Mouse (Mus musculus) G1E-ER4 (cell line): ENCODE results near the gene Ndufb10. TPM values are rescaled to one million over a fixed set of nuclear protein-coding genes. Genes with fewer than 3 reads are reported as not detected.

Experiments used
- GATA1 ChIP-seq: IDR thresholded peaks from one replicate; pipeline ENCODE4 v1.8.0; 2012; ENCODE audit warnings: low read length, inconsistent platforms
- polyA plus RNA-seq: library from polyadenylated mRNA; stranded (reverse); fragments of >175 nt; gene quantifications from 2 replicates; pipeline ENCODE4 v1.2.3, GENCODE M21; 2012

The Ndufb10 gene
- polyA plus RNA-seq, 1 experiment, result 647 TPM

DNA sequence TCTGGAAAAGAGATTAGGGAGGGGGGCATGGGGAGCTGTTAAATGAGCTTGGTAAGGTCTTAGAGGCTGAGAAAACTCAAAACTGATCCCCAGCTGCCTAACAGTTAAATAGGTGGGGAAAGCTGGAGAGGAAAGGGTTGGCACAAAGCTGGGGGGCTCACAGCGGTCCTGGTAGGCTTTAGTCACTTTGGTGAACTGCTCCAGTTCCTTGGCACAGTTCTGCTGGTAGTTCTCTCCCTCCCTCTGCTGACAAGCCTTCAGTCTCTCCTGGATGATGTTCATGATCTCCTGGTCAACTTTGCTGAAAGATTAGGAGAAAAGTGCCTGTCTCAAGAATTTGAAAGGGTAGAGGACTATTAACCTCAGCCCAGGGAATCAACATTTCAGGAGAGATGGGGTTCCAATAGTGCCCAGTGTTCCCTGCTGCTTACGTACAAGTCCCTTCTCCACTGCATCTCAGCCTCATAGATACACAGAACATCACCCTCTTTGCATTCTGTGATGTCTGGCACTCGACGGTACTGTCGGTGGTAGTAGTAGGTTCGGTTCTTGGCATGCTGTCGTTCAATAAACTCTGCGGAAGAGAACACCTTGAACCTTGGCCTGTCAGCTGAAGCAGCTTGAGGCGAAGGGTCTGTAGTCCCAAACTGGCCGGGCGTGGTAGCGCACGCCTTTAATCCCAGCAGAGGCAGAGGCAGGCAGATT is 1.9 kb downstream of the Ndufb10 start:
- TF ChIP-seq GATA1, result no peak

GRCm38 (mm10) chr17:24719494-24720222 is 4.6 kb downstream of the Ndufb10 start:
- TF ChIP-seq GATA1, result no peak

DNA sequence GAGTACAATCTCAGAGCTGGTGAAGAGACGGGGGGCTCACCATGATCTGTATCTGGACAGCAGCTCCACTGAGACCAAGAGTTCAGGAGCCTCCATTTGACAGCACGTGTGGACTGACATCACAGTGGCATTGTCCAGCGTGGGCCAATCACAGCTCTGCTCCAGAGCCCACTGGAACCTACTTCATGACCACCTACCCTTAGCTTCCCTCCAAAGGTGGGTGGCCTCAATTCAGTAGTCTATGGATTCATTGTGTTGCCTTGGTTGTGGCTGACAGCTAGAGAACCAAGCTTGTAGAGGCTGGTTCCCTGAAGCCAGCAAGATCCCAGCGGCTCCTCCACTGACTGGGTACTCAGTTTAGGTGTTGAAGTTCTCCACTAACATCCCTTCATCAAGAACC is 6.3 kb downstream of the Ndufb10 start, which contains the start of the genes Rnf151 and Rps2:
Gene Rnf151 (minus strand): TSS at position 121 of the 400 bp plus-strand sequence.
Gene Rps2 (plus strand): TSS at position 174 of the 400 bp plus-strand sequence.
- no peak for TF ChIP-seq GATA1

DNA sequence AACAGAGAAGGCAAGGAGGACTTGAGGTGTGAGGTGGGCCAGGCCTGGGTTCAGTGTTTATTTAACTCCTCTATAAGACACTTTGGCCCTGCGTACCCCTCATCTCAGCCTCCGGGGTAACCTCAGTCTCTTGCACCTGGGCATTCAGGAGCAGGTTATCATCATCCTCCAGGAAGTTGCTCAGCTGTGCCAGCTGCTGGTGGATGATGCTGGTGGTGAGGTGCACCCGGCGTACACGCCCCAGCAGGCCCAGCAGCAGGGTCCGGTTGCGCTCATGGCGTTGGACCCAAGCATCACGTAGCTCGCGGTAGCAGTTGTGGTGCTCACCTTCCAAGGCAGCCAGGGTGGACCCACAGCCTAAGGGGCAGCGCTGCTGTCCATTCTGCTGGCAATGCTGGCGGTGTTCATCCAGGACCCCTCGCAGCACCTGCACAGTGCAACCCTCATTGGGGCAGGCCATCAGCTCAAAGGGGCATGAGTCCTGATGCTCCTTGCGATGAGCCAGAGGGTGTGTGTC is 8.1 kb downstream of the Ndufb10 start:
- TF ChIP-seq GATA1, result no peak

GRCm38 (mm10) chr17:24715556-24715955 is 8.7 kb downstream of the Ndufb10 start:
- TF ChIP-seq GATA1, result no peak

DNA sequence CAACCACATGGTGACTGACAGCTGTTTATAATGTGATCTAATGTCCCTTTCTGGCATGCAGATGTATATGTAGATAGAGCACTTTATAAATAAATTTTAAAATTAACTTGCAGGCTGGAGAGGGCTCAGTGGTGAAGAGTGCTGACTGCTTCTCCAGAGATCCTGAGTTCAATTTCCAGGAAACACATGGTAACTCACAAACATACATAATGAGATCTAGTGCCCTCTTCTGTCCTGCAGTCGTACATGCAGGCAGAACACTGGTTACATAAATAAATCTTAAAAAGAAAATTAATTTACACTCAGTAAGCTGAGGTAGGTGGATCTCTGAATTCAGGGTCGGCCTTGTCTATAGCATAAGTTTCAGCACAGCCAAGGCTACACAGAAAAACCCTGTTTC is 15.6 kb downstream of the Ndufb10 start:
- no peak for TF ChIP-seq GATA1

- no peak for TF ChIP-seq GATA1
Measured at GRCm38 (mm10) chr17:24707801-24708425, 16.4 kb downstream of the Ndufb10 start.

GRCm38 (mm10) chr17:24706982-24707800 is 17.1 kb downstream of the Ndufb10 start, which contains the start of gene Tbl3:
TSS of gene Tbl3 (minus strand) at chr17:24707660.
- TF ChIP-seq GATA1, result peak; percentile 38

- no peak for TF ChIP-seq GATA1
Measured at GRCm38 (mm10) chr17:24705821-24706220, 18.5 kb downstream of the Ndufb10 start.

GRCm38 (mm10) chr17:24701251-24701650 is 23.0 kb downstream of the Ndufb10 start:
- no peak for TF ChIP-seq GATA1

GRCm38 (mm10) chr17:24699473-24699872 is 24.8 kb downstream of the Ndufb10 start:
- no peak for TF ChIP-seq GATA1

- TF ChIP-seq GATA1, result no peak
Measured at GRCm38 (mm10) chr17:24698715-24699114, 25.6 kb downstream of the Ndufb10 start.

DNA sequence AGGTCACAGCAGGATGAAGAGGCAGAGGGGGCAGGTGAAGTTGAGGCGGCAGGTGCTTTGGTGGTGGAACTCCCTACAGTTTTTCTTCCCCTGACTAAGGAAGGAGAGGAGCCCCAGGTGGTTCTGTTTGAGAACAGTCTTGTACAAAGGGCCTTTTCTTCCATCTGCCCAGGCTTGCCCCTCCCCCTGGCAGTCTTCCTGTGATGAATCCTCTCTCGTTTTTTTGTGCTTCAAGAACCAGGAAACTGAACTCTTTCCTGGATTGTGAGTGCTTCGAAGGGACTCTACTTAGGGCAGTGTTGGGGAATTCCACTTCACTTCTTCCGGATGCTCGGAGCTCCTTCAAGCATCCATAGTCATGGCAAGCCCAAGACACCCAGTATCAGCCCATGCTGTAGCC is 26.3 kb downstream of the Ndufb10 start:
- TF ChIP-seq GATA1, result no peak

GRCm38 (mm10) chr17:24696011-24696697 is 28.1 kb downstream of the Ndufb10 start, which contains the start of the genes Gfer and Noxo1:
TSS of gene Gfer (minus strand) at chr17:24696156.
TSS of gene Noxo1 (plus strand) at chr17:24696234.
- no peak for TF ChIP-seq GATA1
